Mouse (Mus musculus) bone marrow, adult 2 months (tissue): Measurements from ENCODE around the gene H2-DMa.

Source experiments
- CTCF ChIP-seq: fragments of 200-500 bp; IDR thresholded peaks from 2 replicates; pipeline ENCODE4 v1.5.1; 2011; ENCODE audit warnings: low read length, control low read depth; ENCODE audit not compliant: control insufficient read depth, insufficient read depth
- POLR2A ChIP-seq: fragments of 200-500 bp; IDR thresholded peaks from 2 replicates; pipeline ENCODE4 v1.6.1; 2011; ENCODE audit warnings: low read depth, mild to moderate bottlenecking, control low read depth, low read length, borderline replicate concordance; ENCODE audit not compliant: control insufficient read depth

DNA sequence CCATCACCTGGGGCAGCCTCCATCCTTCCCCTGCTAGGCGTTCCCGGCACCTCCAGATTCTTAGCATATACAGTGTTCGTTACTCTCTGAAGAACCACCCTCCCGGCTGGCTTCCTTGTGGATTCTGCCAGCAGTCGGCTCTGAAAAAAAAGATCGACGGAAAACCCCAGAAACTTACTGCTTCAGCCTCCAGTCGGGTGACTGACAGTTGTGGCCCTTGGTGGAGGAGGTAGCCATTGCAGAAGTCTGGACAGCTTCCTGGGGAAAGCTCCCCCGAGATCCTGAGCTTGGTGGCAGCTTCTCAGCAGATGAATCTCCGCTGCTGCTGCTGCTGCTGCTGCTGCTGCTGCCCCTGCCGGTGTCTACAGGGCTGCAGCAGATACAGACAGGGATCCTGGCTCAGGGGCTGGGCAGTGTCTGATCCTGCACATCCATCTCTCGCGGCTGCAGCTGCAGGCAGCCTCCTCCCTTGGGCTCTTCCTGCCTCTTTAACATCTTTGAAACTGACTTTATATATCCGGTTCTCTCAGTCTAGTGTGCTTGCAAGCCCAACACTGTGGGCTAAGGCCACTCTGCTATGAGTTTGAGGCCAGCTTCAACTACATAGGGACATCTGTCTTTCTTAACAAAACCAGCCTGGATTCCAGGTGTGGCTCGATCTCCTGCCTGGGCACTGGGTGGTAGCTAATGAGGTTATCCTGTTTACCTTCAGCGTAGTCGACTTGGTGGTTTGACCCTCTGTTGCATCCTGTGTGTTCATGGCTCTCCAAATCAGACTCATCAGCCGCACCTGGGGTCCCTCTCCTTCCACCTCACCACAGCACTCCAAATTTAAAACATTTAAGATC lies 9.8 kb downstream of the H2-DMa start:
- TF ChIP-seq CTCF (no peak), POLR2A (0 out of 2 replicates have a peak, but pooled peaks have one; percentile 8)
